Mouse (Mus musculus) gastrocnemius, postnatal 4 days (tissue): ENCODE measurements around the gene Papola. TPM values are rescaled to one million over a fixed set of nuclear protein-coding genes. Genes with fewer than 3 reads are reported as not detected.
A peak's percentile ranks its signal among the peaks of the same experiment; 100 is the strongest.

ENCODE experiments used
- DNase-seq, 2 experiments: peaks; one replicate each; pipeline ENCODE4 v3.0.0; 2021 to 2022; ENCODE audit warnings: low spot score in 2 of 2, mixed read lengths in 2 of 2
- long read RNA-seq, 2 experiments: library from polyadenylated mRNA; stranded (forward); transcript quantifications; one replicate each; pipeline ENCODE4 v2.0.0; 2021
- total RNA-seq, 2 experiments: library from RNA; stranded (reverse); gene quantifications; 2 replicates each; pipeline ENCODE4 v1.2.3; 2021

Papola gene
- total RNA-seq, result 100 to 1,000 TPM; 135 to 137 TPM
- long read RNA-seq, experiment 1, full-length matches to known transcripts, result 57 of 92 reads
- long read RNA-seq, experiment 1, partial matches to known transcripts, result 12 of 92 reads
- long read RNA-seq, experiment 1, other reads (novel, unspliced or antisense), result 23 of 92 reads
- long read RNA-seq, experiment 2, full-length matches to known transcripts, result 70 of 101 reads
- long read RNA-seq, experiment 2, partial matches to known transcripts, result 8 of 101 reads
- long read RNA-seq, experiment 2, other reads (novel, unspliced or antisense), result 23 of 101 reads

GRCm38 (mm10) chr12:105784196-105784999 lies at the start of gene Papola:
Gene Papola (plus strand): TSS chr12:105784694.
- peak; percentile 73 to 88 for DNase-seq

DNA sequence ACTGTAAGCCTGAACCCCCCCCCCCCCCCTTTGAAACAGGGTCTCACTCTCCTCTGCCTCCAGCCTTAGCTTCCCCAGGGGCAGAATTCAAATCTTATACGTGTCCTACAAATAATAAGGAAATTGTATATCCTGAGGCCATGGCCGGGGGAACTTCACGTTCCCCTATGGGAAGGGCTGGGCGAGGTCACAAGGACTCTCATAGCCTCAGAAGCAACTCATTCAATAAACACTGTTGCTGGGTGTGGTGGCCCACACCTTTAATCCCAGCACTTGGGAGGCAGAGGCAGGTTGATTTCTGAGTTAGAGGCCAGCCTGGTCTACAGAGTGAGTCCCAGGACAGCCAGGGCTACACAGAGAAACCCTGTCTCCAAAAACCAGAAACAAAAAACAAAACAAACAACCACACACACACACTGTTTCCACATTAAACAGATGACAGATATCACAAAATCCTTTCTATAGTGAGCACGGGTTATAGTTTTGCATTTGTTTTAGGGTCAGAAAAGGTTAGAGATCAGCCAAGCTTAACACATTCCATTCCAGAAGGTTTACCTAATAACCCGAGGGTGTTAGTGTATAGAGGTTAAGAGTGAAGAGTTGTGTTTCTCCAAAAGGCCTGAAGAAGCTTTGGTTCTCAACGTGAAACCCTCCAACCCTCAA lies 49.1 kb upstream of the Papola start:
- no peak for DNase-seq

DNA sequence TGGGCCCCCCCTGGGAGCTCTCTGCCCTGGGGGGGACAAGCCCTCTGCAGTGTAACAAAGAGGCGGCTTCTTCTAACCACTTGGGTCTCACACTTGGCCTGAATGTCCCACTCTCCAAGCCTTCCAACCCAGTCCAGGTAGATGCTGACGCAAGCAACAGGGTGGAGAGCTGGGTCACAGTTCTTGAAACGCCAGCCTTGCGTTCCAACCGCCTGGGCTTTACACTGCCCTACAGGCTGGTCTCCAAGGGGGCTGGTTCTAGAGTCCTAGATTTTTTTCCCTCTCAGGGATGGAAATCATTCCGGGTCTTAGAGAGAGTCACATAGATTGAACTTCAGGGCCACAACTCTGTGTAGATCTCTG lies 48.6 kb upstream of the Papola start:
- no peak for DNase-seq

DNA sequence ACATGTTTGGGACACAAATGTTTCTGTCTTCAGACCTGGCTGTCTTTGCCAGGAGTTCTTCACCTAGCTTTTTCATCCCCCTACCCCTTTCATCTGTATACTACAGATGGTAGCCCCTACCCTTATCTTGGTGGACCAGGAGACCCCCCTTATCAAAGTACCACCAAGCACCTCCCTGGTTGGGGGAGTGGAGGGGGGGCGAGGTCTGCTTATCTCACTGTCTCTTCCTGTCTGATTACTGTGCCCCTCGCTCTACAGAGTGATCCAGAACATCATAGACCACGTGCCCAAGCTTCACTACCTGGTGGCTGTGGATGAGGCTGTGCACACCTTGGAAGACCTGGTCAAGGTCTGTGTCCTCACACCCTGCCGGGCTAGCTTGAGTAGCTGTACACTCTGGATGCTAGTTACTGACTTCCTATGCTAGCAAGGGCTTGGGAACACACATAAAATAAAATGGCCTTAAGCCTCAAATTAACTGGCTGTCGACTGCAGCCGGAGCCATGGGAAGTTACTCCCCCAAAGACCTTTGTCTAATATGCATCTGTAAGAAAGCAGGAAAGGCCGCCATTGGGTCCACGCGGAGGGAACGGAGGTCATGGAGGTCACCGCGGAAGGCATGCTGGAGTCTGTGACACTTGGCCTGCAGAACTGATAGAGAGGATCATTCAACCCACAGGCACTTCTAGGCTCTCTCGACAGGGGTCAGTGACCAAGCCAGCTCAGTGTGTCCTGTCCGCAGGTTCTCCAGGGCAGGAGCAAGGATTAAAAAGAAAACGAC lies 46.0 kb upstream of the Papola start:
- no peak for DNase-seq

DNA sequence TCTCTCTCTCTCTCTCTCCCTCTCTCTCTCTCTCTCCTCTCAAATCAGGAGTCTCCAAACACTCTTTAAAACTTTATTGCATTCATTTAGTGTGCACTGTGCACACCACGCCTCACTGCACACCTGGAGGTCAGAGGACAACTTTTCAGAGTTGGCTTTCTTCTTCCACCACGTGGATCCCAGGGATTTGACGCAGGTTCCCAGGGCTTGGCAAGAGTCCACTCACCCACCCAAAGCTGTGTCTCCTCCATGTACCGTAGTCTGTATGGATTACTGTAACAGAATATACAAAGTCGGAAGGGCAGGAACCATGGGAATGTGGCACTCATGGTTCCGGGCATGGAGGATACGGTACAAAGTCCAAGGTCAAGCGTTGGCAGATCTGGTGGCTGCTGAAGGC lies 44.8 kb upstream of the Papola start:
- DNase-seq, result no peak

DNA sequence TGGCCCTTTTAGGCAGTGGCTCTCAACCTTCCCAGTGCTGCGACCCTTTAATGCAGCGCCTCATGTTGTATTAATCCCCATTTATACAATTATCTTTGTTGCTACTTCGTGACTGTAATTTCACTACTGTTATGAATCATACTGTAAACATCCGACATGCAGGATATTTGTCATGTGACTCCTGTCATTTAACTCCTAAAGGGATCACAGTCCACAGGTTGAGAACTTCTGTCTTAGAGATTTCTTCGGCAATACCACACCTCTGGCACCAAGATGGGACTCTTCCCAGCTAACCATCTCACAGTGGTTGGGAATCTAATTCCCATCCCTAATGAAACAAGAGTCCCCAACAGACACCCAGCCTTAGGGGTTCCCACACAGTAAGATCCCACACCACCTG lies 36.4 kb upstream of the Papola start:
- DNase-seq, result no peak

- no peak for DNase-seq
Measured at GRCm38 (mm10) chr12:105753813-105754212, 30.7 kb upstream of the Papola start.

- DNase-seq, result no peak
Measured at GRCm38 (mm10) chr12:105757816-105758497, 26.5 kb upstream of the Papola start.

DNA sequence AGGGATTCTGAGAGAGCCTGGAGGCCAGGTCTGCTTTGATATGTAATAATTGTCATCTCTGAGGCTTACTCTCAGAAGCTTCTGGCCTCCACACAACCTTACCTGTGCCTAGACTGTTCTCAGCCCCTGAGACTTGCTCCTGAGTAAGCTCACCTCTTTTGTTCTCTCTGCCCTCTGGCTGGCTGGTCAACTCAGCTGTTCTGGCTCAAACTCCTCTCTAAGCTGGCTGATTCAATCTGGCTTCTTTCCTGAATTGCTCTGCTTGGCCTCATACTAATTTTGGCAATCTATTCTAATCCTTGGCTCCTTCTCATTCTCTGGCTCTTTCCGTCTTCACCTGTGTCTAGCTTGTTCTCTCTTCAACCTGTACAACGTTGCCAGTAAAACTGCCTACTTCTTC lies 25.6 kb upstream of the Papola start:
- DNase-seq, result no peak

DNA sequence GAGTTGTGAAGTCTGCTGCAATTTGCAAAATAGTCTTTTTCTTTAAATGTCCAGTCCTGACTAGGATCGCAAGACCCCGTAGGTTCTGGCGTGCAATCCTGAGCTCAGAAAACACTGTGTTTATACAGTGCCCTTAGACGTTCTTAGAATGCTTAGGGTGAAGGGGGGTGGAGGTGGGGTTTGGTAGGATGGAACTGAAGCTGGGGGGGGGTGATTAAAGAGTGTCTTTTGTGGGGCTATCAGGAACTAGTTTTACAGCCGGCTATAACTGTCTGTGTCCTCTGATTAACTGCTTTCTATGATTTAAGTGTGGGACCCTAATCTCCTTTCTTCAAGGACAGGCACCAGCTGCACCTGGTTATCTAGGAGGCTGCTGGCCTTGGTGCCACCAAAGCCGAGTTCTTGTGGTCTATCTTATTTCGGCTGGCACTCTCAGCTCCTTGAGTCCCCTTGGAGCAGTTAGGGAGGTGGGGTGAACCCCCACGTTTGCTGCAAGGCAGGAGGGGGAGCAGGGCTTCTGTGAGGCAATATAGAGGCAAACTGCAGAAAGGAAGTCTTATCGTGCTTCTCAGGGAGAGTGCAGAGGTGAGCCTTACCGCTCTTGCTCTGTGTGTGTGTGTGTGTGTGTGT lies 24.5 kb upstream of the Papola start:
- no peak for DNase-seq

GRCm38 (mm10) chr12:105761171-105761570 lies 23.3 kb upstream of the Papola start:
- no peak for DNase-seq

- DNase-seq, result no peak
Measured at GRCm38 (mm10) chr12:105761629-105762028, 22.9 kb upstream of the Papola start.

DNA sequence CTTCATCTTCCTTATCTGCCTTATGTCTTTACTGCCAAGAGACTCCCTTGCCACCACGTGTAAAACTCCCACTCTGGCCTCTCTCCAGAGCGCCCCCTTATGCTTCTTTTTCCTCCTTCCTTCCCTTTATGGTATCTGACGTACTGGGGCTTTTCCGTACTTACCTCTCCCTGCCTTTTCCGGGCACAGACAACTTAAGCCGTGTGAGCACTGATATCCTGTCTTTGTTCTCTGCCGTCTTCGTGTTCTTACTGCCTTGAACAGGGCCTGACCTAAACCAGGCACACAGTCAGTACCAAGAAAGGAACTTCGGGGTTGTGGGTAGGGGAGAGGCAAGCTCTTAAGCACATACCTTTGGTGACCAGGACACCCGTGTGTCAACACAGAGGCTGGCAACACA lies 14.8 kb upstream of the Papola start:
- no peak for DNase-seq

DNA sequence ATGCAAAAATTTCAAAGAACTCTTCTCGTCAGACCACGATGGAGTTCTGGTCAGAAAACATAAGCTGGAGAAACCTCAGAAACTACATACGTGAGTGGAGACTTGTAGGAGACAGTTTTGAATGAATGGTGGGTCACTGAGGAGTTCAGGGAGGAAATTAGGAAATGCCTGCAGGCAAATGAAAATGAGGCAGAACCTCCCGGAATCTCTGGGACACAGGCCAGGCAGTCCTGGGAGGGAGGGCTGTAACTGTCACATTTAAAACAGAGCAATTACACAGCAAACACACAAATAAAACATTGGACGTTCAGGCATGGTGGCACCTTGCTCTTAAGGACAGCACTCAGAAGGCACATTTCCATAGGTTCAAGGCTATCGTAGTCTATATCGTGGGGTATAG lies 9.6 kb upstream of the Papola start:
- no peak for DNase-seq

- DNase-seq, result no peak
Measured at GRCm38 (mm10) chr12:105777651-105778050, 6.8 kb upstream of the Papola start.

GRCm38 (mm10) chr12:105785000-105785774 lies 693 bp downstream of the Papola start:
- DNase-seq, result peak; percentile 65 to 72

DNA sequence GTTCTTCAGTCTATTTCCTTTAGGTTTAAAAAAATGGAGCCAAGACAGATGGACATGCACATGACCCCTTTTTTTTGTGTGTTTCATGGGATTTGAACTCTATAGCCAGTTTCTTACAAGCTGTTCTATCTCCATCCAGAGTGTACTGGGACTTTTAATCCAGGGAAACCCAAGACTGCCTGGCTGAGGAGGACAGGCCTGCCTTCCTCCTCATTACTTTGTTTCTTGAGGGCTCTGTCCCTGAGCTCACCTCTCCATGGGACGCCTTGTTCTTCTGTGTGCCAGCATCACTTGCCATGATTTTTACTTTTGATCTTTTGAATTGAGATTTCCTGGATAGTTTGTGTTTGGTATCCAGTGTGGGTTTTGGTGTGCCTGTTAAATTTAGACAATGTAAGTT lies 1.6 kb downstream of the Papola start:
- no peak for DNase-seq

DNA sequence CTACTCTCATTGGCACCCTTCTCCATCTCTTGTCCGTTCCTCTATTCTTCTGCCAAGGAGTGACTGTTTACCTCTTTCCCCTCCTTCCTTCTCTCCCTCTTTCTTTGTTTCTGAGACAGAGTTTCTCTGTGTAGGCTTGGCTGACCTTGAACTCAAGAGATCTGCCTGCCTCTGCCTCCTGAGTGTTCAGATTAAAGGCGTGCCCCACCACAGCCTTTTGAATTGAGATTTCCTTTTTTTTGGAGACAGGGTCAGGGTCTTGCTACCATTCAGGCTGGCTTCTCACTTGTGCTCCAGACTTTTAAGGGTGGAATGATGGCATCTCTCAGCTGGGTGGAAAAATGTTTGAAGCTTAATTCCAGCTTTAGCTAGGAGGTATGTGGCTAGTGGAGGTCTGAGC lies 3.1 kb downstream of the Papola start:
- no peak for DNase-seq

- no peak for DNase-seq
Measured at GRCm38 (mm10) chr12:105789885-105790284, 5.4 kb downstream of the Papola start.

DNA sequence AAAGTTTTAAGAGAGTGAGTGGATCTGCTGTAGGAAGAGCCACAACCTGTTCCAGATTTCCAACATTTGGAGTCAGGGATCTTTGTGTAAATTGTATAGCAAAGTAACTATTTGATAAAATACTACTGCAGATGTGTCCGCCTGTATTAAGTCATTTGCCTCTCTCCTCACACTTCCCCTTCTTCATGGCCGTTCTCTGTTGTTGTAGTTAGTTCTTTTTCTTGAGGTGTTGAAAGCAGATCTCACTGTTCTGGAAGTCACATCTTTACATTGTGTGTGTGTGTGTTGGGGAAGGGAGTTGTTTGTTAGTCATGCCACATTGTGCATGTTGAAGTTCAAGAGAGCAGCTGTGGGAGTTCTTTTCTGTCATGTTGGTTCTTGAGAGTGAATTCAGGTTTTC lies 10.4 kb downstream of the Papola start:
- DNase-seq, result no peak
